Mouse (Mus musculus) liver, embryonic 14.5 days (tissue): ENCODE data around the gene Trim80.

Source experiments
- CTCF ChIP-seq: IDR thresholded peaks from 2 replicates; pipeline ENCODE4 v1.5.1; 2016; ENCODE audit warnings: antibody characterized with exemption, low read depth, control low read depth
- EP300 ChIP-seq: IDR thresholded peaks from 2 replicates; pipeline ENCODE4 v1.6.1; 2016; ENCODE audit warnings: antibody characterized with exemption, low read depth

DNA sequence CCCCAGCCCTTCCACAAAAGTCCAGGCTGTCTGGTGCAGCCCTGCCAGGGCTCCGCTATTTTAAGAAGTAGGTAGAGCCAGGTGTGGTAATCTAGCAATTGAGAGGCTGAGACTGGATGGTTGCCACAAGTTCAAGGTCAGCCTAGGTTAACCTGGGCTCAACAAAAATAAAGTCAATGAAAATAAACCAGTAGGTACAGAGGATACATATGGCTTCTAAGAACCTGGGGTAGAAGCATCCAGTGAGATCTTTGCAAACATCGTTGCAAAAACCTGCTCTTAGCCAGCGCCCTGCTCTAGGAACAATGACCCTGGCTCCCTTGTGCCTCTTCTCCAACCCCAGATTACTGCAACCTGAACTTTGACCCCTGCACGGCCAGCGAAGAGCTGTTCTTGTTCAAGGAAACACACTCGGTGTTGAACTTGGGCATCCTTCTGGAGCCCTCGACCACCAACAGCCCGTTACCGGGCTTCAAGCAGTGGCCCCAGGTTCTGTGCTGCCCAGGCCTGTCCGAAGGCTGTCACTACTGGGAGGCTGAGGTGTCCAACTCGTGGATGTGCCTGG lies 7.1 kb downstream of the Trim80 start:
- TF ChIP-seq CTCF (no peak), EP300 (no peak)
